Mouse (Mus musculus): ENCODE measurements at regions not wholly inside any gene's neighbourhood (a gene's known extent, or its start where the extent isn't known, plus 50 kb on each side); places are given as distances from the start of the nearest gene placed in this dataset.

- TF ChIP-seq CTCF (IDR thresholded peaks at IDR 0.05; ENCODE audit: insufficient read depth, low read length) (no peak), POLR2A (IDR thresholded peaks at IDR 0.05; ENCODE audit: borderline replicate concordance, extremely low read depth, low read depth, low read length) (no peak)
Observed at GRCm38 (mm10) chrX:77406896-77407295, 103.9 kb upstream of the Tbl1x start.

Data from lung, adult 2 months (tissue).